Mouse (Mus musculus) cerebellum, adult 11 months (tissue): ENCODE measurements around the gene Parp6.

Experiments
- DNase-seq: peaks from one replicate; pipeline ENCODE4 v3.0.0; 2022

Gene Parp6

GRCm38 (mm10) chr9:59656635-59657617 is 39.8 kb downstream of the Parp6 start:
- peak; percentile 83 for DNase-seq

GRCm38 (mm10) chr9:59658146-59658545 is 41.1 kb downstream of the Parp6 start:
- no peak for DNase-seq

GRCm38 (mm10) chr9:59659036-59660026 is 42.2 kb downstream of the Parp6 start:
- peak; percentile 78 for DNase-seq

DNA sequence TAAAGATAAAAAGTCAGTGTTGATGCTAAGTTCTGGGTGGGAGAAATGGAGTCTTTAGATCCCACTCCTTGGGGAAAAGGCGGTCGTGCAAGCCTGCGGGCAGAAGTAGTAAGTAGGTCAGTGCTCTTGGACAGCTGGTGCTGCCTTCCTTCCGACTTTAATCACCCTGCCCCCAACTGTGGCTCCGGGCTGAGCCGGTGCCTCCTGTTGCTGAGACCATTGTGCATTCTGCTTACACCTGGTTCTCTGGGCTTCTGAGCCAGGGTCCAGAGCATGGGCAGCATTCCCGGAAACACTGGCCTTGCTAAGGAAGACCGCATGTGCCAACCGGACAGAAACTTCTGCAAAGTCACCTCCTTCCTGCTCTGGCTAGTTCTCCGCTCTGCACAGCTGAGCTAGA is 43.3 kb downstream of the Parp6 start:
- peak; percentile 72 for DNase-seq

GRCm38 (mm10) chr9:59661298-59661975 is 44.4 kb downstream of the Parp6 start:
- no peak for DNase-seq

DNA sequence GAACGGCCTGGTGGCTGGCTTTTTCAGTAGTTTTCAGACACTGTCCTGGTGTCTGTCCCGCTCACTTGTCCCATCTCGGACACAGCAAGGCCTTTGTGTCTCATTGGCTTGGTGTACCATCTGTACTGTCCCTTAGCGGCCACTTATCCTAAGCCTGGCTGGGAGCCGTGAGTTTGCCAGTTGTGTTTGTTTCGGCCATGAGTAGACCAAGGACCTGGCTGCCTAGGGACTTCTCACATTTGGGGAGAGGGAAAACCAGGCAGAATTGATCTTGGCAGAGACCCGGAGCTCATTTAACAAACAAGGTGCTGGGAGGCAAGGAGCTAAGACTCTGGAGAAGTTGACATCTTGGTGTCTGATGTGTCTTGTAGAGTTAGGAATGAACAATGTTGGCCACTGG is 46.1 kb downstream of the Parp6 start:
- no peak for DNase-seq

GRCm38 (mm10) chr9:59663957-59664356 is 46.9 kb downstream of the Parp6 start:
- DNase-seq = no peak

- DNase-seq = no peak
Observed at GRCm38 (mm10) chr9:59664664-59665256, 47.7 kb downstream of the Parp6 start.

DNA sequence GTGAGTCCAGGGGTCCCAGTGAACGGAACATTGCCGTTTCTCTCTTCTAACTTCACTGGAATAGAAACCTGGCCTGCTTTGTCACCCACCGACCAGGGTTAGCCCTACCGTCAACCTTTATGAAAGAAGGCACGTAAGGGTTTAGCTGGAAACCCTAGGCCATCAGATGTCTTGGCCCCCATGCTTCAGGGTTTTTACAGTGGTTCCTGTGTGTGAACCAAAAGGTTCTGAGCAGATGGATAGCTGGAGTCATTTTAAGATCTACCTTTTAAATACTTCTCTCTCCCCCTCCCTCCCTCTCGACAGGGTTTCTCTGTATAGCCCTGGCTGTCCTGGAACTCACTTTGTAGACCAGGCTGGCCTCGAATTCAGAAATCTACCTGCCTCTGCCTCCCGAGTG is 48.9 kb downstream of the Parp6 start:
- DNase-seq = no peak

GRCm38 (mm10) chr9:59666813-59667212 is 49.7 kb downstream of the Parp6 start:
- no peak for DNase-seq

DNA sequence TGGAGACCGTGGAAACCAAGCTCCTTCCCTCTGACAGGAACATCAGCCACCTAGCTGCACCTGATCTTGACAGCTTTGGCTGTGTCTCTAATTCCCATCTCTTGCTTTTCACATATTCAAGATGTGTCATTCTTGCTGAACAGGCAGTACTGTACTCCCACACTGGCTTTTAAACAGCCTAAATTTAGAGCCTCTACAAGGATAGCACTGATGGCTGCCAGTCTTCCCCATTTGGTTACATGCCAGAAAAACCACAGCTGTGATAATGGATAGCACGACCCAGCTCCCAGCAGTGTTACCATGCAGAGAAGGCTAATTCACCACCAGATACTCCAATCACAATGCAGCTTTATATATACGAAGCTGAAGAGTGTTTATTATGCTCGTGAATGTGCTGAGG is 50.2 kb downstream of the Parp6 start:
- no peak for DNase-seq

GRCm38 (mm10) chr9:59667904-59668303 is 50.8 kb downstream of the Parp6 start:
- no peak for DNase-seq

DNA sequence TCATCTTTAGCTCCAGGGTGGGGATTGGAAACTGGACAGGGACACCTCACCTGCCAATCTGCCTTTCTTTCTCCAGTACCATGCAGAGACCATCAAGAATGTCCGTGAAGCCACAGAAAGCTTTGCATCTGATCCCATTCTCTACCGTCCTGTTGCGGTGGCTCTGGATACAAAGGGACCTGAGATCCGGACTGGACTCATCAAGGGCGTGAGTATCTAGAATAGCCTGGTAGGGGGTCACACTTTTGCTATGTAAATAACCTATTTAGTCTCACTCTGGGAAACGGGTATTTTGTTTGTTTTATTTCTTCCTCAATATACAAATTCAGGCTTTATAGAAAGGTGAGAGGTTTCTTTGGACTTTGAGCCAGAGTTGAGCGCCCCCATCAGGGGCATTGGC is 51.4 kb downstream of the Parp6 start:
- no peak for DNase-seq

DNA sequence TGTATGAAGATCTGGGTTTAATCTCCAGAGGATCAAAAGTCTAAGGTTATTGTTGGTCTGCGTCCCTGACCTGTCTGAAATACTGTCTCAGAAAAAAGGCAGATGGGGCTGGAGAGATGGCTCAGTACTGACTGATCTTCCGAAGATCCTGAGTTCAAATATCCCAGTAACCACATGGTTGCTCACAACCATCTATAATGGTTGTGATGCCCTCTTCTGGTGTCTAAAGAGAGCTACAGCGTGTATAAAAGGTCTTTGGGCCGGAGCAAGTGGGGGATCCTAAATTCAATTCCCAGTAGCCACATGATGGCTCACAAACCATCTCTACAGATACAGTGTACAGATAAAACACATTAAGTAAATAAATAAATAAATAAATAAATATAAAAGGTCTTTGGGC is 52.1 kb downstream of the Parp6 start:
- DNase-seq = no peak

- no peak for DNase-seq
Observed at GRCm38 (mm10) chr9:59672195-59672894, 55.3 kb downstream of the Parp6 start.

DNA sequence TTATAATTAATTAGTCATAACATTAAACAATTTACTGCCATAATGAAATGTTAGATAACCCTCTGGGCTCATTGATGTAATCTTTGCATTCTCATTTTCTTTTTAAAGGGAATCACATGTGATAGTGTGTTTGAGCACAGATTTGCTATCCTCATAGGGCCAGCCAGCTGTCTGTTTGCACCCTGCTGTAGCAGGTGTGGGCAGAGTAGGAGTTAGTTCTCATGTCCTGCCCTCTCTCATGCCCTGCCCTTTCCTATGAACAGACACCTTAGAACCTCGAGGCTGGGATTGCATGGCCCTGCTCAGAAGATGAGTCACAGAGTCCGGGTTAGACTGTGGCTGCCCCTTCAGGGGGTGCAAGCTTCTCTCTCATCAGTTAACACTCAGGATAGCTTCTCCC is 56.3 kb downstream of the Parp6 start:
- DNase-seq = no peak

DNA sequence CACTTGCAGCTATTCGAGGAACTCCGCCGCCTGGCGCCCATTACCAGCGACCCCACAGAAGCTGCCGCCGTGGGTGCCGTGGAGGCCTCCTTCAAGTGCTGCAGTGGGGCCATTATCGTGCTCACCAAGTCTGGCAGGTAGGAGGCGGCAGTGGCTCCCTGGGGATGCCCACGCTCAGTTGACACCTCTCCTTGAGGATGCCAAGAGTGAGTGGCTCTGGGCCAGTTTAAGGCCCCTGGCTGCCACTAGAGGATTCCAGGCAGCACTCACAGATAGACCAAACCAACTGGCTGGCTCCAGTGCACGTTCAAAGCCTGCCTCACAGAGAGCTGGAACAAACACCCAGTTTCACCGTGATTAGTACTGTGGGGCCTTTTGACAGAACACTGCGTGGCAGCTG is 58.5 kb downstream of the Parp6 start:
- no peak for DNase-seq

DNA sequence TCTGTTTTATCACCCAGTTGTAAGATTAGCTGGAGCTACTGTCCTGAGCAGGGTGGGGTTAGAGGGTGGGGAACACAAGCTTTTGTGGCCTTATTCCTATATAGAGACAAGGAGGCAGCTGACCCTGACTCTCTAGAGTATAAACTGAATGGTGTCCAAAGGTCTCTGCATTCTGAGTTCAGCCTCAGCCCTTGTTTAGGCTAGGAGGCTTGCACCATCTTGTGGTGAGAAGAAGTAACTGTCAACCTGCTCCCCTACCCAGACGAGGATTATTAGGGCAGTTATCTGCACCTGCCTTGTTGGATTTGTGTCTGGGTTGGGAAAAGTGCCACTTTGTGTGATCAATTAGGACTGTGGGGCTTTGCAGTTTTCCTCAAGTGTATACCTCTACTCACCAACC is 61.2 kb downstream of the Parp6 start:
- no peak for DNase-seq

DNA sequence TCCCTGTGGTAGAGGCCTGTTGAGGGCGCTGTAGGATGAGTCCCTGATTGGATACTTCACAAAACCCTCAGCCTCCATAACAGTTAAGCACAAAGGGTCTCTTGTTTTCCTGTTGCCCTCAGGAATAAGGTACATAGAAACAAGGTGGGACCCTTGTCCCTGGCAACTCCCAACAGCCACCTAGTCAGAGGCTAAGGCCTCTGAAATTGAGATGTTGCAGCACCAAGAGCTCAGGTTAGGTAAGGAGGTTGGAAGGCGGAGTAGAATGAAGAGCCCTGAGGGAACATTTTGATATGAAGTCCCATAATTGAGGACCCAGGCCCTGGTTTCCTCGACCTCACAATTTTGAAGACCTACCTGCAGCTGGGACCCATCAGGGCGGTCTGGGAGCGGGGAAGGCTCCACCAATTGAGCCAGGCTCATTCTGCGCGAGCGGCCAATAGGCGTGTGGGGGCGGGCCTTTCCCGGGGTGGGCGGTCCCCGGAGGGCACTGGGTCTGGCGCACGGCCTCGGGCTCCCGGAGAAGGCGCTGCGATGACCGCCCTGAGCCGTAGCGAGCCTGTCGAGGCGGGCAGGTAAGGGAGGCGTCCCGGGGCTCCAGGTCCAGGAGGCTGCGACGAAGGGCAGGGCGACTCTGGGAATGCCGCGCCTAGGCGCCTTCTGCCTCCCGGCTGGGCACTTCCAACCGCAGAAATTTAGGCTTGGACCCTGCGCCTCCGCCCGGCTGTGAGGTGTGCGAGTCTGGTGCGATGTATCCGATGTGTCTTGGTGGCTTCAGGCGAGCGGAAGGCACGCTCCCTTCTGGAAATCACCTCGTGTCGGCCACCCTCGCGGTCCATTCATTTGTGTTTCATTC is 62.8 kb downstream of the Parp6 start, which contains the start of gene Gramd2:
TSS of gene Gramd2 (plus strand) at position 467 of the 856 bp plus-strand sequence.
- peak; percentile 72 for DNase-seq

DNA sequence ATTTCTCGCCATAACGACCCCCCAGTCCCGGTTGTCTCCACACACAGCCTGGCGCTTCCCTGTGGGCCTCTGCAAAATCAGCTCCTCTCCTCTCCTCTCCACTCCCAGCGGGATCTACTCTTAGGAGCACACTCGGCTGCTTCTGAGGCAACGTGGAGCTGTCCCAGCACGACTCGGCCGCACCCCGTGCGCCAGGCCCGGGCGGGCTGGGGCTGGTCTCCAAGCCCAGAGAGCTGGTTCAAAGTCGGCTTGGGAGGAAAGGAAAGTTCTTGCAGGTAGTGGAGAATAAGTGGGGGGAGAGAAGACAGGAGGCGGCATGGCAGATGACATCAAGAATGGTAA is 63.4 kb downstream of the Parp6 start:
- no peak for DNase-seq

GRCm38 (mm10) chr9:59684020-59684419 is 66.9 kb downstream of the Parp6 start:
- no peak for DNase-seq
